Mouse (Mus musculus): ENCODE data around the gene Lgals4. TPM values are rescaled to one million over a fixed set of nuclear protein-coding genes. Genes with fewer than 3 reads are reported as not detected.

Lgals4 gene
- total and polyA plus RNA-seq, 3 experiments = 2.1 to 5.1 TPM; not detected in 1

- no peak overlapping the region for H3K27ac ChIP-seq (ENCODE audit: control insufficient read depth, low read depth, low read length)
- H3K79me2 ChIP-seq (ENCODE audit: control insufficient read depth, insufficient read depth, low read length, poor library complexity) = peaks cover 9% of the 10 kb centered on the region; the same call in 1 of the 2 replicates
- peaks cover 0 to 7% of the 10 kb centered on the region in 2 experiments; a peak in 2 of 4 replicates for H3K4me1 ChIP-seq (ENCODE audit: control insufficient read depth in 1 of 2, insufficient read depth in 2 of 2, low read length in 2 of 2)
- H3K27me3 ChIP-seq (ENCODE audit: control insufficient read depth in 1 of 2, insufficient read depth in 2 of 2, low read length in 2 of 2) = no peaks in the 10 kb centered on the region
- no peak overlapping the region for H3K9ac ChIP-seq (ENCODE audit: control insufficient read depth, low read depth, low read length, poor library complexity, severe bottlenecking)
- TF ChIP-seq MAZ (IDR thresholded peaks at IDR 0.05; ENCODE audit: low read depth, low read length) = no peak
- TF ChIP-seq USF2 (IDR thresholded peaks at IDR 0.05; ENCODE audit: borderline replicate concordance in 1 of 2, insufficient read depth in 1 of 2, low read depth in 1 of 2, low read length in 2 of 2) = no peak
- TF ChIP-seq RCOR1 (IDR thresholded peaks at IDR 0.05; ENCODE audit: low read depth, low read length) = no peak
- TF ChIP-seq TAL1 (IDR thresholded peaks at IDR 0.05; ENCODE audit: low read length) = no peak
- TF ChIP-seq CTCF (IDR thresholded peaks at IDR 0.05 in 2 of 3, conservative IDR thresholded peaks at IDR 0.05 in 1 of 3; ENCODE audit: control insufficient read depth in 1 of 3, insufficient read depth in 1 of 3, low read depth in 2 of 3, low read length in 3 of 3, poor library complexity in 1 of 3, severe bottlenecking in 1 of 3) = peak in 1 of 3 experiments; percentile 3; a peak in 1 of 6 replicates
- TF ChIP-seq POLR2AphosphoS5 (IDR thresholded peaks at IDR 0.05; ENCODE audit: borderline replicate concordance, low read depth, low read length) = no peak
- no peaks in the 10 kb centered on the region for H3K9me3 ChIP-seq (replicated peaks; ENCODE audit: insufficient read depth, low read length)
- no peak overlapping the region for H3K4me3 ChIP-seq (ENCODE audit: control insufficient read depth in 1 of 2, insufficient read depth in 1 of 2, low read depth in 2 of 2, low read length in 2 of 2)
- no peak for DNase-seq (ENCODE audit: low read depth, low spot score)
- no peaks in the 10 kb centered on the region for H3K36me3 ChIP-seq (ENCODE audit: control insufficient read depth in 1 of 2, insufficient read depth in 2 of 2, low read length in 2 of 2)
These were observed 41.1 kb upstream of the Lgals4 start for GRCm38 (mm10) chr7:28792391-28793185.

GRCm38 (mm10) chr7:28793834-28794233 is 39.8 kb upstream of the Lgals4 start:
- H3K36me3 ChIP-seq (ENCODE audit: control insufficient read depth in 1 of 2, insufficient read depth in 2 of 2, low read length in 2 of 2) = no peaks in the 10 kb centered on the region
- H3K4me1 ChIP-seq (ENCODE audit: control insufficient read depth in 1 of 2, insufficient read depth in 2 of 2, low read length in 2 of 2) = peaks cover 0 to 7% of the 10 kb centered on the region in 2 experiments; a peak in 2 of 4 replicates
- H3K9ac ChIP-seq (ENCODE audit: control insufficient read depth, low read depth, low read length, poor library complexity, severe bottlenecking) = no peak overlapping the region
- DNase-seq (ENCODE audit: low read depth, low spot score) = peak; percentile 87
- peaks cover 9% of the 10 kb centered on the region; the same call in 1 of the 2 replicates for H3K79me2 ChIP-seq (ENCODE audit: control insufficient read depth, insufficient read depth, low read length, poor library complexity)
- H3K27ac ChIP-seq (ENCODE audit: control insufficient read depth, low read depth, low read length) = no peak overlapping the region
- no peaks in the 10 kb centered on the region for H3K9me3 ChIP-seq (replicated peaks; ENCODE audit: insufficient read depth, low read length)
- no peaks in the 10 kb centered on the region for H3K27me3 ChIP-seq (ENCODE audit: control insufficient read depth in 1 of 2, insufficient read depth in 2 of 2, low read length in 2 of 2)
- no peak overlapping the region for H3K4me3 ChIP-seq (ENCODE audit: control insufficient read depth in 1 of 2, insufficient read depth in 1 of 2, low read depth in 2 of 2, low read length in 2 of 2)
- TF ChIP-seq TBP (IDR thresholded peaks at IDR 0.05; ENCODE audit: low read depth, low read length) (peak; percentile 99), GATA1 (IDR thresholded peaks at IDR 0.05; ENCODE audit: low read depth, low read length) (peak; percentile 48; the same call in 1 of the 2 replicates), ELF1 (IDR thresholded peaks at IDR 0.05; ENCODE audit: low read depth, low read length) (peak; percentile 52; the same call in 1 of the 2 replicates), SIN3A (IDR thresholded peaks at IDR 0.05; ENCODE audit: low read length) (peak; percentile 23; the same call in 1 of the 2 replicates), ZC3H11A (IDR thresholded peaks at IDR 0.05; ENCODE audit: low read depth, low read length) (peak; percentile 43; the same call in 1 of the 2 replicates), CTCF (IDR thresholded peaks at IDR 0.05 in 2 of 3, conservative IDR thresholded peaks at IDR 0.05 in 1 of 3; ENCODE audit: control insufficient read depth in 1 of 3, insufficient read depth in 1 of 3, low read depth in 2 of 3, low read length in 3 of 3, poor library complexity in 1 of 3, severe bottlenecking in 1 of 3) (peak; percentile 43 to 58 (median 45)), KAT2A (conservative IDR thresholded peaks at IDR 0.05; ENCODE audit: low read depth, low read length) (no peak), EP300 (IDR thresholded peaks at IDR 0.05; ENCODE audit: low read depth in 1 of 2, low read length in 2 of 2) (no peak), SMC3 (IDR thresholded peaks at IDR 0.05; ENCODE audit: low read depth, low read length) (peak; percentile 60), RAD21 (IDR thresholded peaks at IDR 0.05; ENCODE audit: low read depth, low read length) (peak; percentile 35), MAFK (IDR thresholded peaks at IDR 0.05; ENCODE audit: borderline replicate concordance, low read depth, low read length) (peak; percentile 91), CHD2 (IDR thresholded peaks at IDR 0.05; ENCODE audit: low read length) (no peak)
